Mouse (Mus musculus) left cerebral cortex, postnatal 36 days (tissue): ENCODE measurements around the gene Eif2s2. TPM values are rescaled to one million over a fixed set of nuclear protein-coding genes. Genes with fewer than 3 reads are reported as not detected.
"Not testable (repeated sequence)": the region's sequence is repeated elsewhere in the genome, so short reads cannot be mapped to it uniquely, and the experiment has no call there.

Source experiments
- DNase-seq, 2 experiments: peaks; one replicate each; pipeline ENCODE4 v3.0.0; 2021 to 2022; ENCODE audit warnings: low spot score in 2 of 2, mixed read lengths in 1 of 2
- intact Hi-C: fragments of 180-260 bp; cut with DNase I; formaldehyde crosslinking; loops from one replicate; pipeline ENCODE4 v1.15.1; 2025
- total RNA-seq, 2 experiments: library from RNA; stranded (reverse); gene quantifications; 2 replicates each; pipeline ENCODE4 v1.2.3; 2021

Eif2s2 gene
- 10 to 100 TPM; 45.5 to 49.9 TPM for total RNA-seq

DNA sequence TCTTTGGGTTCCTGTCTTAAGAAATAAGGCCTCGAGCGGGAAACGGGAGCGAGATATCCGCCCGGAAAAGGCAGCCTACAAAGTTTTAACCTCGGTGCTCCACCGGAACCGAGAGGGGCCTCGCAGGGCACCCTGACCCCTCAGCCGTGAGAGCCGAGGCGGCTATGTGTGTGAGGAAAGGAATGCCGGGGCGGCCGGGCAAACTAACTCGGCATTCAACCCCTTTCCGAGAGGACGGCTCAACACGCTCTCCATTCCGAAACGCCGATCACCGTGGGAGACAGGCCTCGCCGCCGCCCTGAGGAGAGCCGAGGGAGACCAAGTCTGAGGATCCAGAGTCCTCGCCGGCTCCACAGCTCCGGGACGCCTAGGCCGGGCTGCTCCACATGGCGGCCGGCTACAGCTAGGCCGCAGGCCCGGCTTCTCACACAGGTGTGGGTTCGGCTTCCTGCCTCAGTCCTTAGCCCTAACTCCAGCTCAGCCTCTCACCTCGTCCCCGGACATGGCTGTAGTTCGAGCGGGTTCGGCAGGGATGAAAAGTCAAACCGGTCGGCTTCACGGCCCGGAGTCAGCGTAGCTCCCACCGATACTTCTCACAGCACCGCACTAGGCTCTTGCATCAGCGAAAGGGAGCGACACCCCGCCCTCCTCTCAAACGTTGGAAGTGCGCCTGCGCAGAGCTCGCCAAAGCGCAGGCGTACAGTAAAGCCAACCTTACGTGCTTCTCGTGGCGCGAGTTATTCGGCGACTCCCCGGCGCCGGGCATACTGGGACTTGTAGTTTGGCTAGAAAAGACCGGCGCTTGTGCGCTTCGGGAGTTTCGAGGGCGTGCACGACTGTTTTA lies at the start of gene Eif2s2:
Eif2s2 (minus strand) TSS at position 735 of the 844 bp plus-strand sequence.
- peak; percentile 96 to 97 for DNase-seq
- intact Hi-C loops, result loop anchor here (5.0 kb wide), 1 partner anchor 235 kb away; no protein-coding TSS in a partner anchor

DNA sequence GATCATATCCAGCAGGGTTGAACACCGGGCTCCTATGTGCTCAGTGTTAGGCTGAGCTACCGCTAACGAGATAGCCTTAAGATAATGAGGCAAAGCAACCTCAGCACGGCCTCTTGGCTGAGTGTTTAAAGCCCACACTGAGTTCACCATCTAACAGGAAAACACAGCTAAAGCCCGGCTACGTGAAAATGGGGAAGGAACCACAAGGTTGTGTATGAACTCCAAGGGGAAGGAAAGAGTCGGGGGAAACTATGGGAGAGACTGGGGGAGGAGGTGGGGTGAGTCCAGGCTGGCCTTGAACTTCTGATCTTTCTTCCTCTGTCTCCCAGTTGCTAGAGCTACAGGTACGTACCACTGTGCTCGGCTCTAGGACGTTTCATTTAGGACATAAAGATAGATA lies 49.2 kb upstream of the Eif2s2 start:
- intact Hi-C loops, result loop anchor here (5.0 kb wide), 1 partner anchor 230 kb away; no protein-coding TSS in a partner anchor
- no peak for DNase-seq

DNA sequence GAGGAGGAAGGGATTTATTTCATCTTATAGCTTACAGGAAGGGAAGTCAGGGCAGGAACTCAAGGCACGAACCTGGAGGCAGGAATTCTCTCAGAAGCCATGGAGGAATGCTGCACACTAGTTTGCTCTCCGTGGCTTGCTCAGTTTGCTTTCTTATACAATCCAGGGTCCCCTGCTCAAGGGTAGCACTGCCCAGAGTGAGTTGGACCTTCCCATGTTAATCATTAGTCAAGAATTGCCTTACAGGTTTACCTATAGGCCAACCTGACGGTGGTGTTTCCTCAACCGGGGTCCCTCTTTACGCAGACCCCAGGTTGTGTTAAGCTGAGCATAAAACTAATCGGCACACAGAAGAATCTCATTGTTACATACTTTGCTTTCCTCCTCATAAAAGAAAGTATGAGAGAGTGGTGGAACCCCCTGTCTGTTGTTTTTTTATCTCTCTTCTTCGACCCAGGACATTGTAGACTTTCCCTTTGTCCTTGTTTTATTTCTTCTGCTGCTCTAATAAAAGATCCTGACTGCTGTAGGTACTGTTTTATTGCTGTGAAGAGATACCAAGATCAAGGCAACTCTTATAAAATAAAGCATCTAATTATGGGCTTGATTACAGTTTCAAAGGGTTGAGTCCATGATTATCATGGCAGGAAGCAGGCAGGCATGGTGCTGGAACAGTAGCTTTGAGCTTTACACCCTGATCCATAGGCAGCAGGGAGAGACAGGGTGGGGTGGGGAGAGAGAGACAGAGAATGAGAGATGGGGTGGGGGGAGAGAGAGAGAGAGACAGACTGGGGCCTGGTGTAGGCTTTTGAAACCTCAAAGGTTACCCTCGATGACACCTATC lies 45.0 kb upstream of the Eif2s2 start:
- no peak for DNase-seq
- intact Hi-C loops, result no loop called here

DNA sequence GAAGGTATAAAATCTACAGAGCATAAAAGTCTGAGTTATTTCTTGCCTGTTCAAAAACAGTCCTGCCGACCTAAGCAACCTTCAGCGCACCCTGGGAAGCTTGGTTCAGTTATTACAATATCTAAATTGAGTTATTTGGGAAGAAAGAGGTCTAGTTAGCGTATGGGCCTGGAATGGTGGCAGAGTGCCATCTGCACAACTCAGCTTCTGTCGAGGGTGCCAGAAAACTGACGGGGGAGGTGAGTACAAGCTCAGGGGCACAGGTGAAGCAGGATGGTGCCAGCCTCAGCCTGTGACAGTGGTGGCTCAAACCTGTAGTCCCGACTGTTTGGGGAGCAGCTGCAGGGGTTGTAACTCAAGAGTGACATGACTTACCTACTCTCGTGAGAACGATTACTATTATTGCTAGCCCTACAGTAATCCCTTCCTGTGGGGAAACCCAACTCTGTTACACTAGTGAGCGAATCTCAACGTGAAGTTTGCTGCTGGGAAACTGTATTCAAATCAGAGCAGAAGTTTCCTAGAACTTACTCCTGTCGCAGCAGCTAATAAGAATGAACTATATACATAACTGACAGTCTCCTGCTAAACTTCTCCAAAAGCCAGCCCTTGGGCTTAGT lies 43.9 kb upstream of the Eif2s2 start:
- intact Hi-C loops, result no loop called here
- DNase-seq, result no peak

DNA sequence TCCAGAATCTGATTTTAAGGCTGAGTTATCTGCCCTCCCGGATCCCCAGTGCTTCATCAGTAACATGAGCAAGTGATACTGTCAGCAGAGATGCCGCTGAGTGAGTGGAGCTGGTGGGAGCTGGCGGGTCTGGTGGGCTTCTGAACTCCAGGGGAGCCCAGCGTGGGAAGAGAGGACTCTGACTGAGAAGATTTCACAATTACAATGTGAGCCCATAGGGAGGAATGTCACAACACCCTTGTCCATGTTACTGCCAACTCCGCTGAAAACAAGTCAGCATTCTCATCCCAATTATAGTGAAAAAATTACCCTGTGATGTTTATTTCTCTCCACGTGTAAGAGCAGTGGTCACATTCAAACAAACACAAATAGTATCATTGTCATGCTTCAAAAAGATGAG lies 43.4 kb upstream of the Eif2s2 start:
- intact Hi-C loops, result no loop called here
- DNase-seq, result no peak

DNA sequence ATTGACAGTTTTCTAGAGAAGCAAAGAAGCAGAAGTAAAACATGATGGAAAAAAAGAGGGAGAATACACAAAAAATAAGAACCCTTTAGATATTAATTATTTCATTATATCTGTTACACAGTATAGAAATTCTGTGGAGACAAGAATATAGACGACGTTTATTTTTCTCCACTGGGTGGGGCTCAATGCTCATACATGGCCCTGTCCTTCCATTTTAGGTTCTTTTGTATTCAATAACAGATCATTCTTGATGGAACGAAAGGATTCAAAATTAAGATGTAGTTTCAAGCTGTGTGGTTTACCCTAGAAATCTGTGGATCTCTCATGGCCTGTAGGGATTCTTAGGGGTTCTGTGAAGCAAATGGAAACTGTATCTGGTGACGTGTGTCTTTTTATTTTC lies 41.1 kb upstream of the Eif2s2 start:
- no peak for DNase-seq
- intact Hi-C loops, result no loop called here

DNA sequence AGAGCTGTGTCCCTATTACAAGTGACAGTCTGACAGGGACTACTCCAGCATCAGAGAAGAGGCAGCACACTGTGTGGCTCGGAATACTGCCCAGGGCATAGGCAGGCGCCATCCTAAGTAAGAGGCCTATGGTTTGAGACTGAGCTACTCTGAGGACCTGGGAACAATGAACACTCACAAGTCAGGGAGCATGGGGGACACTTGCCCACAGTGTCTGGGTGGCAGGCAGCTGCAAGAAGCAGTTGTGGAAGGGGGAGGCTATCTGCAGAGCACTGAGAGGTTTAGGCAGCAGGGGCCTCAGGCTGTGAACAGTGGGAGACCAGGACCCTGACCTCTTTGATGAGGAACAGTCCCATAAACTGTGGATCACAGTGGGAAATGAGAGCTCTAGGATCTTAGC lies 35.6 kb upstream of the Eif2s2 start:
- intact Hi-C loops, result no loop called here
- no peak for DNase-seq

DNA sequence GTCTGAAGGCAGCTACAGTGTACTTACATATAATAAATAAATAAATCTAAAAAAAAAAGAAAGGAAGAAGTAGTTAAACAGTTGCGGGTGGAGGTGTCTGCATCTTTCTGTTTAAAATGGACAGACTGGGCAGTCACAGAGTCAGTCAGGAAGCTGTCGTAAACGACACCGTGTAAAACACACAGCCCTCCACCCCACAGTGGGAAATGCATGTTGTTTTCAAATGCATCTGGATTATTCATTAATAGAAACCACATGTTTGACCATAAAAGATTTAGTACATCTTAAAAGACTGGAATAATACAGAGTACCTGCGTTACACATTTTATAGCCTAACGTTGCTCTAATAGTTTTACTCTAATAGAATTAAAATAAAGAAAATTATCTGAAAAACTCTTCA lies 34.1 kb upstream of the Eif2s2 start:
- no peak for DNase-seq
- intact Hi-C loops, result no loop called here

DNA sequence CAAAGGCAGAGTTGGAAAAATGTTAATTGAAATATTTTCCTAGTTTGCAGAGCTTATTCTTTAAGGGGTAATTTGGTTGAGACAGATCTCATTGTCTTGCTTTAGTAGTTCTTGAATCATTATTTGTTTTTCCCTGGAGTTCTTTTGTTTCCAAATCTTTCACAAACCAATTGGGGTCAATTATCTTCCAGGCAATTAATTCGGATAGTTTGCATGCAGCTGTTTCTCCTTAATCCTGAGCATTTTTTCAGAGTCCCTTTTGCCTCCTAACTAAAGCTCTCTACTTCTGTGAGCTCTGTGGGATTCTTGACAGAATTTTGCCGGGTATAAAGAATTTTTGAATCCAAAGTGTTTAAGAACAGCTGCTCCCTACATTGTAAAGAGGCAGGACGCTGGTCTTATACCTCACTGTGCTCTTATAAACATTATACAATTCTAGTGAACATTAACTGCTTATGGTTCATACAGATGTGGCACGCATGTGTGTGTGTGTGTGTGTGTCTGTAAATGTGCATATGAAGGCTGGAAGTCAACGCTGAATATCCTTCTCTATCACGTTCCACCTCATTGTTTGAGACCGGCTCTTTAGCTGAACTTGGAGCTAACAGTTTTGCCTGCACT lies 32.8 kb upstream of the Eif2s2 start:
- intact Hi-C loops, result no loop called here
- no peak for DNase-seq

DNA sequence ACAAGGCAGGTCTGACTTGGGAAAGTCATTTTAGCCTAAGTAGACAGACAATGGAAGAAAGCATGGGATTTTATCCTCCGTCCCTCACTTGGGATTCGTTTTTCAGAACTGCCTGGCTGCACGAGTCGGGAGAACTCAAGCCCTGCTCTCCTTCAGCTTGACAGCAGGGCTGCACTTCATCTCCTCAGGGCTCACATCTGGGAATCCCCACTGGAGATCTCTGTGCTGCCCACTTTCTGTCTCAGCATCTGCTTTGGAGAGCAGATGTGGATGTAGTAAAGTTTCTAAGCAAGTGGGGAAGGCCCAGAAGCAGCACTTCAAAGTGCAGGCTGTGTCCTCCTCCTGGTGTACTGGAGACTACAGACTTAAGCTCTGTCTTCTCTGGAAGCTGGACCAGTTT lies 29.4 kb upstream of the Eif2s2 start:
- DNase-seq, intact Hi-C loops: not testable (repeated sequence)

DNA sequence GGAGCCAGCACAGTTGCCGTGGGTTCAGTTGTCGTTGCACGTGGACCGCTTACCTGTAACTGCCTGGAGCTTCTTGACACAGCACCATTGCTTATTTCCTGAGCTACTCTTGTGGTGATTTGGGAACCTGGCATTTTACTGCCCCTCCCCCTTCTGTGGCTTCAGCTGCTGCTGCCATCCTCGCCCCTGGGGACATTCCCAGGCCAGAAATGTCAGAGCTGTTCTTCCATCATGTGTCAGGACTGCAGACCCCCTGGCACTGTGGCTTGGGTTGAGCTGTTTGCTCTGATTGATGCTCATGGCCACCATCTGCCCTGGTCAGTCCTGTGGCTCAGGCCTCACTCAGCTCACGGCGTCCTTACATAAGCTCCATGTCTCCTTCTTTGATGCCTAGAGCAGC lies 28.2 kb upstream of the Eif2s2 start:
- no peak for DNase-seq
- intact Hi-C loops, result no loop called here

DNA sequence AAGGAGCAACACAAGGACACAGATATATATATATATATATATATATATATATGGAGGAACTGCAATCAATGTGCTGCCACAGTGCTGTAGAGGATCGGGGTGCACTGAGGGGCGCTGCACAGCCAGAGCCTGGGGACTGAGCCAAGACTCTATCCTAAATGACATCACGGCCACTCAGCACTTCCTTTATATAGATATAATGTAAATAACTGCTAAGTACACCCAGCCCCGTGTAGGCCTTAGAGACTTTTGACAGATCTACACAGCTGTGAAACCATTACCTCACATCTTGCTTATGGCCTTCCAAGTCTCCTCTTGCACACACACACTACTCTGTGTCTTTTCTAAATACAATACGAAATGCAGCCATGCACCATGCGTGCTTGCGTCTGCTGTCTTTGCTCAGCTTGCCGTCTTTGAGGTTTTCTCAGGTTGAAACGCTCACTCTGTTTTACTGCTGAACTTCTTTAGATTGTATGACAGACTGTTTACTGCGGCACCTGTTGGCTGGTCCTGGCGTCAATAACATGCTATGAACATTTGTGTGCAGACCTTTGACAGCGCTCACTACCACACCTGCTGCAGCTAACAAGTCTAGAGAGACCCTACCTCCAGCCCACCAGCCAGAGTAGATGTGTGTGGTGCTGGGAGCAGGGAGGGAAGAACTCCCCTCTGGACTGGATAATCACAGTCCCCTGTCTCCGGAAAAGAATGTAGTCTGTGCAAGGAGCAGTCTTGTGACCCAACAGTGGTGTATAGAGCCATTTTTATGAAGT lies 25.3 kb upstream of the Eif2s2 start:
- intact Hi-C loops, result loop anchor here (1.0 kb wide), 1 partner anchor 53 kb away; no protein-coding TSS in a partner anchor

DNA sequence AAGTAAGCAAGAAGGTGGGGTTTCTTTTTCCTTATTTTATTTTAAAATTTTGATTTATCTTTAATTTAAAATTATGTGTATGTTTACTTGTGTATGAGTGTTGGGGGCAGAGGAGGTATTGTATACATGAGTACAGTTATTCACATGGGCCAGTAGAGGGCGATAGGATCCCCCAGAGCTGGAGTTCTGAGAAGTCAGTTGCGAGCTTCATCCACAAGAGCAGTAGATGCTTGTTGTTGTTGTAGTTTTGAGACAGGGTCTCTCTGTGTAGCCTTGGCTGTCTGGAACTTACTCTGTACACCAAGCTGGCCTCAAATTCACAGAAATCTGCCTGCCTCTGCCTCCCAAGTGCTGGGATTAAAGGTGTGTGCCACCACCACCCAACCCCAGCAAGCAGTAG lies 23.8 kb upstream of the Eif2s2 start:
- DNase-seq, result no peak
- intact Hi-C loops, result no loop called here

More for the DNA sequence above, 25.3 kb upstream of the Eif2s2 start:
- DNase-seq, result no peak

DNA sequence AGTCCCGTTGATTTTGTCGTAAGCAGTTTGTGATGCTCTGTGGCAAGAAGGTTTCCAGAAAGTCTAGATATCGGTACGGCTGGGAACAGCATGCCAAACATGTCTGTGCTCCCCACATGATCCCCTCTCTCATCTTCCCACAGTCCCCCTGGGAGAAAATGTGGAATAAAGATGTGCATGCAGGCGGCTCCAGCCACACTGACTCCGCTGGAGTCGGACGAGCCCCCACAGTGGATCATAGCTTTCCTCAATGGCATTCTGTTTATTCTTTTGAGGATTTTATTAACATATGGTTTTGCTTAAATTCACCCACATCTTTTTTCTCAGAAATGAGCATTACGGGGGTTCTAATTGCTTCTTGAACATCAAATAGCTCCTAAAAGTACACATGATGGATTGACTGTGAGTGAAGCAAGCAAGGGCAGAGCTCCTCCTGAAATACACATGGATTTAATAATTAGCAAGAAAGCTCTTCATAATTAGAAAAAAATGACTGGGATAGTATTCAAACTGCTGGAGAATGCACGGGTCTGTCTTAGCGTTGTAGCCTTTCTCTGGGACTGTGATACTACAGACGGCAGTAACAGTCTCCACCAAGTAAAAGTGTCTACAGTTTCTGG lies 23.3 kb upstream of the Eif2s2 start:
- DNase-seq, result no peak
- intact Hi-C loops, result no loop called here

DNA sequence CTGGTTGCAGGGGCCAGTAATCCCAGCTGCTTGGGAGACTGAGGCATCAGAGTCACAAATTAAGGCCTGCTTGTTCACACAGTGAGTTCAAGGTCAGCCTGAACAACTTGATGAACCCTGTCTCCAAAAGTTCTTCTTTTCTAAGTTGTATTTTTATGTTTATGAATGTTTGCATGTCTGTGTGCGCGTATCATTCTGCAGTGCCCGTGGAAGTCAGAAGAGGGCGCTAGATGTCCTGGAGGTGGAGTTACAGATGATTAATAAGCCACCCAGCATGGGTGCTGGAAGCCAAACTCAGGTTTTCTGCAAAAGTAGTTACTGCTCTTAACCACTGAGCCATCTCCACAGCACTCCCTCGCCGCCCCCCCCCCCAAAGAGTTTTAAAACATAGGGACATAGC lies 17.1 kb upstream of the Eif2s2 start:
- intact Hi-C loops, result no loop called here
- no peak for DNase-seq

DNA sequence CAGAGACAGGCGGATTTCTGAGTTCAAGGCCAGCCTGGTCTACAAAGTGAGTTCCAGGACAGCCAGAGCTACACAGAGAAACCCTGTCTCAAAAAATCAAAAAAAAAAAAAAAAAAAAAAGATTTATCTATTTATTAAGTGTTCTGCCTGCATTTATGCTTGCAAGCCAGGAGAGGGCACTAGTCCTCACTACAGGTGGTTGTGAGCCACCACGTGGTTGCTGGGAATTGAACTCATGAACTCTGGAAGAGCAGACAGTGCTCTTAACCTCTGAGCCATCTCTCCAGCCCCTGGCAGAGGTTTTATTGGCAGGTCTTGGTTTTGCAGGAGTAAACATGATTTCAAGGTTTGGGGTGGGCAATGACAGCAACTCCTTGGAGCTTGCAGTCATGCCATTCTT lies 15.5 kb upstream of the Eif2s2 start:
- intact Hi-C loops, DNase-seq: not testable (repeated sequence)

DNA sequence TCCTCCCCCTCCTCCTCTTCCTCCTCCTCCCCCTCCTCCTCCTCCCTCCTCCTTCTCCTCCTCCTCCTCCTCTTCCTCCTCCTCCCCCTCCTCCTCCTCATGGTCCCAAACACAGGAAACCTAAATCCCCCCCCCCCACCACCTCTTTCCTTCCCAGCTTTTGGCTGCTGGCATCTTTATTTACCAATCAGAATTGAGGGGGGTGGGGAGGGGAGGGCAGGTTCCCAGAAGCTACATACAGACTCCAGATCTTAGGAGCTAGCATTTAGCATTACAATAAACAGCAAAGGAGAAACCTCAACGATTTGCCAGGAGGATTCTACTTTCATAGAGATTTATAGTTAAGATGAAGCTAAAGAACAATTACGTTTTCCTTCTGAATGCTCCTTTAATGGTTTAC lies 13.1 kb upstream of the Eif2s2 start:
- intact Hi-C loops, result no loop called here
- DNase-seq, result no peak

DNA sequence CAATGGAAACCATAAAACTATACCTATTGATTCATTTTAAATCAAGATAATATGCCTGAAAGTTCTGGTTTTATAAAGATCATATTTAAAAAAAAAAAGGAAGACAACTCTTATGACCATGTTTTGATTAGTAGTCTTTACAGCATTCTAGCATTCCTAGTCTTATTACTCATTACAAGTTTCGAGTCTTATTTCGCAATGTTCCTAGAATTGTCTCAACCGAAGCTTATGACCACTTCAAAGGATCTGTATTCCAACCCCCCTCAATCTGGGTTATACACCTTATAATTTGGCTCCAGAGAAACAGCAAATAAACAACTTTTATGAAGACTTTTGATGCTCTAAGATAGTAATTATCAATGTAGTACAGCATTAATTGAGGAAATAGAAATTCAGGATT lies 9.4 kb upstream of the Eif2s2 start:
- no peak for DNase-seq
- intact Hi-C loops, result no loop called here

DNA sequence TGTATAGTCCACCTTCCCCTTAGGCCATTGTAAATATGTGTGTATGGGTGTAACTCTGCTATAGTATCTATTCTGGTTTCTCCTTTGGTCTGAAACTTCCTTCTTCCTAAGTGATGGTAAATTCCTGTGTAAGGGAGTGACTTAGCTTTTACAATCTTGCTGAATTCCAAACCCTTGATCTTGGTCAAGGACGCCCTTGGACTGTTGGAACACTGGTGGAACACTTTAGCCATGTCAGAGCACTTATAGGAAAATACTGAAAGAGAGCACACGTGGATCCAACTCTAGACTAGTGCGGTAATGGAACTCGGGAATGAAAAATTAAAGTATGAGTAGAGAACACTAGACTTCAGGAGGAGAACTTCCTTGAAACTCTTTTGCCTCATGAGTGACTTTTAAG lies 6.7 kb upstream of the Eif2s2 start:
- intact Hi-C loops, result not testable (repeated sequence)

More for the DNA sequence above, 6.7 kb upstream of the Eif2s2 start:
- DNase-seq, result not testable (repeated sequence)
